Mouse (Mus musculus) liver (tissue): Measurements from ENCODE around the gene Espn.
A peak's percentile ranks its signal among the peaks of the same experiment; 100 is the strongest.

Source experiments
- DNase-seq: peaks from one replicate; pipeline ENCODE4 v3.0.0-alpha.2; 2020; ENCODE audit warnings: mixed read lengths

Espn gene

GRCm38 (mm10) chr4:152151966-152152544 lies at the start of gene Espn:
Espn (minus strand) TSS chr4:152152371.
- DNase-seq, result peak; percentile 79

GRCm38 (mm10) chr4:152201492-152201891 lies 49.3 kb upstream of the Espn start:
- DNase-seq, result no peak

GRCm38 (mm10) chr4:152199617-152200016 lies 47.4 kb upstream of the Espn start:
- no peak for DNase-seq

- no peak for DNase-seq
These were observed 45.4 kb upstream of the Espn start for GRCm38 (mm10) chr4:152197545-152197944.

GRCm38 (mm10) chr4:152196276-152196675 lies 44.1 kb upstream of the Espn start:
- DNase-seq, result no peak

GRCm38 (mm10) chr4:152194476-152195175 lies 42.5 kb upstream of the Espn start:
- DNase-seq, result no peak

GRCm38 (mm10) chr4:152192569-152192968 lies 40.4 kb upstream of the Espn start:
- no peak for DNase-seq

GRCm38 (mm10) chr4:152190701-152191100 lies 38.5 kb upstream of the Espn start:
- DNase-seq, result no peak

GRCm38 (mm10) chr4:152190096-152190653 lies 38.0 kb upstream of the Espn start:
- peak; percentile 29 for DNase-seq

GRCm38 (mm10) chr4:152189691-152190090 lies 37.5 kb upstream of the Espn start:
- DNase-seq, result no peak

GRCm38 (mm10) chr4:152189071-152189470 lies 36.9 kb upstream of the Espn start:
- DNase-seq, result no peak

GRCm38 (mm10) chr4:152188651-152189050 lies 36.5 kb upstream of the Espn start:
- DNase-seq, result no peak

GRCm38 (mm10) chr4:152187142-152187541 lies 35.0 kb upstream of the Espn start:
- DNase-seq, result no peak

- DNase-seq, result no peak
These were observed 34.3 kb upstream of the Espn start for GRCm38 (mm10) chr4:152186205-152187082.

GRCm38 (mm10) chr4:152185510-152186204 lies 33.5 kb upstream of the Espn start:
- peak; percentile 56 for DNase-seq

- peak; percentile 64 for DNase-seq
These were observed 33.0 kb upstream of the Espn start for GRCm38 (mm10) chr4:152185137-152185509.

GRCm38 (mm10) chr4:152184353-152185035 lies 32.3 kb upstream of the Espn start:
- no peak for DNase-seq

- no peak for DNase-seq
These were observed 30.0 kb upstream of the Espn start for GRCm38 (mm10) chr4:152182205-152182604.

GRCm38 (mm10) chr4:152179946-152180660 lies 27.9 kb upstream of the Espn start:
- DNase-seq, result no peak

- no peak for DNase-seq
These were observed 26.9 kb upstream of the Espn start for GRCm38 (mm10) chr4:152178916-152179705.
